Mouse (Mus musculus) mouse embryonic stem cell (cell line): ENCODE data around the gene Ldah.

ENCODE experiments used
- in situ Hi-C, 2 experiments: fragments of 300-500 bp; cut with MboI; formaldehyde crosslinking; loops; 1 replicate in 1 of 2; 3 replicates in 1 of 2; pipeline ENCODE4 v1.14.3; 2019 to 2020; ENCODE audit warnings: low sequenced_read_pairs in 2 of 2, low pct_unique_long_range_greater_than_20kb in 1 of 2, mixed read lengths in 1 of 2; ENCODE audit not compliant: unreplicated experiment in 1 of 2

Gene Ldah

GRCm38 (mm10) chr12:8333617-8334016 lies 125.7 kb downstream of the Ldah start:
- in situ Hi-C loops: no loop called here

GRCm38 (mm10) chr12:8334261-8334660 lies 126.4 kb downstream of the Ldah start:
- in situ Hi-C loops: no loop called here
